9 mouse cellular contexts compared by ENCODE assay signal in genomic region chr3:84478896-84479292, GRCm38 (mm10). TPM values are rescaled to one million over a fixed set of nuclear protein-coding genes. Genes with fewer than 3 reads are reported as not detected.
A peak's percentile ranks its signal among the peaks of the same experiment; 100 is the strongest.
DNase-seq lines count a peak whose midpoint lies in the region; ATAC-seq and TF ChIP-seq lines count a peak whose summit lies in the region.
"Had no signal": no experiment of that assay in that cellular context is flagged by ENCODE, and none has a peak within 500 bp of the region (broad histone marks: within the 10 kb centered on the region; RNA-seq: fewer than 3 reads in every experiment).

No protein-coding gene starts in this region.

- WGBS in forebrain, embryonic 13.5 days, result 3% methylated on average over 12 of the region's 12 CpGs
- 4% methylated on average over 12 of the region's 12 CpGs for WGBS in liver, embryonic 12.5 days (ENCODE audit: insufficient replicate concordance)
- WGBS in stomach, postnatal 0 days, result 8% methylated on average over 12 of the region's 12 CpGs

- H3K9ac ChIP-seq in forebrain, embryonic 13.5 days, result peak overlapping the region; percentile 75
- peak overlapping the region; percentile 94 for H3K9ac ChIP-seq in liver, embryonic 12.5 days
- H3K9ac ChIP-seq in stomach, postnatal 0 days (ENCODE audit: low read length), result peak overlapping the region; percentile 87

- TF ChIP-seq POLR2A in testis, adult 2 months (IDR thresholded peaks at IDR 0.05; ENCODE audit: control insufficient read depth, low read depth, low read length), result no peak

- H3K4me1 ChIP-seq in testis, adult 2 months (ENCODE audit: control insufficient read depth, insufficient read depth, low read length), result peaks cover 10% of the 10 kb centered on the region
- peaks cover 30% of the 10 kb centered on the region for H3K4me1 ChIP-seq in forebrain, embryonic 13.5 days
- peaks cover 75% of the 10 kb centered on the region for H3K4me1 ChIP-seq in liver, embryonic 12.5 days
- peaks cover 2% of the 10 kb centered on the region for H3K4me1 ChIP-seq in stomach, postnatal 0 days (replicated peaks; ENCODE audit: control insufficient read depth, insufficient read depth)

- peak overlapping the region; percentile 100 for H3K4me2 ChIP-seq in forebrain, embryonic 13.5 days
- peak overlapping the region; percentile 97 for H3K4me2 ChIP-seq in liver, embryonic 12.5 days
- peak overlapping the region; percentile 100 for H3K4me2 ChIP-seq in stomach, postnatal 0 days (replicated peaks; ENCODE audit: low read depth)

- H3K36me3 ChIP-seq in testis, adult 2 months (ENCODE audit: control insufficient read depth, insufficient read depth, low read length), result no peaks in the 10 kb centered on the region
- H3K36me3 ChIP-seq in forebrain, embryonic 13.5 days (ENCODE audit: poor library complexity, severe bottlenecking), result no peaks in the 10 kb centered on the region
- H3K36me3 ChIP-seq in liver, embryonic 12.5 days, result peaks cover 21% of the 10 kb centered on the region
- no peaks in the 10 kb centered on the region for H3K36me3 ChIP-seq in stomach, postnatal 0 days (ENCODE audit: control insufficient read depth, insufficient read depth, low read length)

- no peak for TF ChIP-seq EP300 in stomach, postnatal 0 days (optimal IDR thresholded peaks at IDR 0.05)

- peaks cover 5% of the 10 kb centered on the region; the same call in 1 of the 2 replicates for H3K27me3 ChIP-seq in testis, adult 2 months (ENCODE audit: control insufficient read depth, insufficient read depth, low read length)
- H3K27me3 ChIP-seq in forebrain, embryonic 13.5 days, result peaks cover 52% of the 10 kb centered on the region
- peaks cover 82% of the 10 kb centered on the region for H3K27me3 ChIP-seq in liver, embryonic 12.5 days (replicated peaks)
- no peaks in the 10 kb centered on the region for H3K27me3 ChIP-seq in stomach, postnatal 0 days (ENCODE audit: control insufficient read depth, insufficient read depth, low read length)

- DNase-seq in testis, postnatal 14 days (ENCODE audit: low spot score), result no peak
- no peak for DNase-seq in stomach, postnatal 0 days (ENCODE audit: low spot score)
- no peak for DNase-seq in layer of hippocampus, adult 11-12 months (ENCODE audit: low spot score)
- DNase-seq in thymus, postnatal 14 days, result no peak
- DNase-seq in right cerebral cortex, postnatal 25 days, result no peak

- H3K4me3 ChIP-seq in testis, adult 2 months (ENCODE audit: control insufficient read depth, low read depth, low read length), result peak overlapping the region; percentile 87
- peak overlapping the region; percentile 72 for H3K4me3 ChIP-seq in forebrain, embryonic 13.5 days
- peak overlapping the region; percentile 78 for H3K4me3 ChIP-seq in liver, embryonic 12.5 days
- peak overlapping the region; percentile 78 for H3K4me3 ChIP-seq in stomach, postnatal 0 days (ENCODE audit: low read depth, low read length)

- ATAC-seq in forebrain, embryonic 13.5 days, result no peak
- ATAC-seq in liver, embryonic 12.5 days, result peak; percentile 65
- no peak for ATAC-seq in stomach, postnatal 0 days (ENCODE audit: low FRiP score, low TSS enrichment)

- TF ChIP-seq CTCF in testis, adult 2 months (IDR thresholded peaks at IDR 0.05; ENCODE audit: control insufficient read depth, insufficient read depth, insufficient replicate concordance, low read depth, low read length), result no peak
- no peak for TF ChIP-seq CTCF in stomach, postnatal 0 days (IDR thresholded peaks at IDR 0.05; ENCODE audit: low read depth)

- no peak overlapping the region for H3K27ac ChIP-seq in testis, adult 2 months (ENCODE audit: control insufficient read depth, insufficient read depth, low read depth, low read length)
- H3K27ac ChIP-seq in forebrain, embryonic 13.5 days, result no peak overlapping the region
- H3K27ac ChIP-seq in liver, embryonic 12.5 days, result peak overlapping the region; percentile 91
- peak overlapping the region; percentile 63 for H3K27ac ChIP-seq in stomach, postnatal 0 days (replicated peaks)
- H3K27ac ChIP-seq: macrophage had no signal

- H3K9me3 ChIP-seq in forebrain, embryonic 13.5 days (replicated peaks), result no peaks in the 10 kb centered on the region
- no peaks in the 10 kb centered on the region for H3K9me3 ChIP-seq in liver, embryonic 12.5 days (replicated peaks)
- no peaks in the 10 kb centered on the region for H3K9me3 ChIP-seq in stomach, postnatal 0 days (ENCODE audit: control insufficient read depth, low read length)

RNA-seq across cellular contexts. Expression of gene Fhdc1, which starts 1.3 kb away (rescaled TPM):
- polyA plus RNA-seq in testis, adult 2 months (2012; rRNA removed), result 24.7 and 24.8 TPM in 2 replicates
- 1.3 and 1.8 TPM in 2 replicates for polyA plus RNA-seq in forebrain, embryonic 13.5 days (2015; fragmentation: Nextera tagmentation; extraction: Ambion mirVana)
- polyA plus RNA-seq in liver, embryonic 12.5 days (2016; fragmentation: Nextera tagmentation; extraction: Ambion mirVana), result 26.5 and 31.5 TPM in 2 replicates
- 17.8 and 19.5 TPM in 2 replicates for polyA plus RNA-seq in stomach, postnatal 0 days (2015; fragmentation: Nextera tagmentation; extraction: Ambion mirVana)

Comparison
In these comparisons a context has a peak if more than half of its experiments do, and no peak if none do; other contexts are left out.
1. H3K27ac ChIP-seq: peak in liver, embryonic 12.5 days (single experiment) and stomach, postnatal 0 days (single experiment); none in testis, adult 2 months (single experiment) and forebrain, embryonic 13.5 days (single experiment).
2. Peak in every context shown above with its lines, with median percentiles within 50 percentile points of each other: H3K4me3 ChIP-seq, H3K4me2 ChIP-seq and H3K9ac ChIP-seq.